Mouse (Mus musculus): ENCODE results near the gene Ctnnbl1.

The Ctnnbl1 gene
- long read RNA-seq, experiment 1, transcript Ctnnbl1-201 (16 exons, 2,442 nt): major isoform, 27 of 37 reads
- long read RNA-seq, experiment 1, partial matches to known transcripts: 2 of 37 reads
- long read RNA-seq, experiment 1, other reads (novel, unspliced or antisense): 8 of 37 reads
- long read RNA-seq, experiment 2, transcript Ctnnbl1-201 (16 exons, 2,442 nt): major isoform, 46 of 54 reads
- long read RNA-seq, experiment 2, partial matches to known transcripts: 1 of 54 reads
- long read RNA-seq, experiment 2, other reads (novel, unspliced or antisense): 7 of 54 reads

DNA sequence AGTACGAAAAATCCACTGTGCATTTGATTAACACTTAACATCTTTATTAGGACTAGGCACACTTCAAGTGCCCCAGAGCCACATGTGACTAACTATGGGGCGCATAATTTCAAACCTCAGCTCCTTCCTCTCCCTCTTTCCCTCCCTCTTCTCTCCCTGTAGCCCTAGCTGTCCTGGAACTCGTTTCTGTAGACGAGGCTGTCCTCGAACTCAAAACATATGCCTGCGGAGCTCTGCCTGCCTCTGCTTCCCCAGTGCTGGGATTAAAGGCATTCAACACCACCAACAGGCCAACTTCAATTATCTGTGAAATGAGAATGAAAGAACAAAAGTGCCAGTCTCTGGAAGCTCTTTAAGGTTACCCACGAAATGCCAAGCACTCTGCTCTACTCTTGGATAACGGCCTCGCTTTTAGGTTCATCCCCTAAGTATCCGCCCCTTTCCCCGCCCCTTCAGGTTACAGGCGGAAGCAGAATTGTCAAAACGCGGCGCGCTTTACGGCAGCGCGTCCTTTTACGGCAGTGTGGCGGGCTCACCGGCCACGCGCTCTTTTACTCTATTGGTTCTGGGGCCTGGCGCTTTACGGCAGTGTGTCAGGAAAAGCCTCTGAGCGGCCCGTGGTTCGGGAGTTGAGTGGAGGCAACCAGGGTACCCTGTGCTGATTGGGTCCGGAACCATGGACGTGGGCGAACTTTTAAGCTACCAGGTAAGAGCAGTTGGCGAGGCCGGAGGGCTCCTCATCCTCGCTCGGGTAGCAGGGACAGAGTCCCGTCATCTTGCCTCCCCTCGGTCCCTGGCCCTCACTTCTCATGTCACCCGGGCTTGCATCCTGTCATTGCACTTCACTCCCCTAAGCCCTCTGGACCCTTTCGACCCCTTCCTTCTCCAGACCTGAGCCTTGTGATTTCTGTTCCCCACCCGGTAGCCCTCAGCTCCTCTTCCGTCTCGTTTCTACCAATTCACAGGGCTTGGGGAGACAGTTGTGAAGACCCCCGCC is at the start of gene Ctnnbl1:
TSS of gene Ctnnbl1 (plus strand) at position 548 of the 997 bp plus-strand sequence.
- intact Hi-C loops (cut with DNase I): no loop called here

GRCm38 (mm10) chr2:157687506-157687905 is 49.7 kb upstream of the Ctnnbl1 start:
- intact Hi-C loops (cut with DNase I): no loop called here

DNA sequence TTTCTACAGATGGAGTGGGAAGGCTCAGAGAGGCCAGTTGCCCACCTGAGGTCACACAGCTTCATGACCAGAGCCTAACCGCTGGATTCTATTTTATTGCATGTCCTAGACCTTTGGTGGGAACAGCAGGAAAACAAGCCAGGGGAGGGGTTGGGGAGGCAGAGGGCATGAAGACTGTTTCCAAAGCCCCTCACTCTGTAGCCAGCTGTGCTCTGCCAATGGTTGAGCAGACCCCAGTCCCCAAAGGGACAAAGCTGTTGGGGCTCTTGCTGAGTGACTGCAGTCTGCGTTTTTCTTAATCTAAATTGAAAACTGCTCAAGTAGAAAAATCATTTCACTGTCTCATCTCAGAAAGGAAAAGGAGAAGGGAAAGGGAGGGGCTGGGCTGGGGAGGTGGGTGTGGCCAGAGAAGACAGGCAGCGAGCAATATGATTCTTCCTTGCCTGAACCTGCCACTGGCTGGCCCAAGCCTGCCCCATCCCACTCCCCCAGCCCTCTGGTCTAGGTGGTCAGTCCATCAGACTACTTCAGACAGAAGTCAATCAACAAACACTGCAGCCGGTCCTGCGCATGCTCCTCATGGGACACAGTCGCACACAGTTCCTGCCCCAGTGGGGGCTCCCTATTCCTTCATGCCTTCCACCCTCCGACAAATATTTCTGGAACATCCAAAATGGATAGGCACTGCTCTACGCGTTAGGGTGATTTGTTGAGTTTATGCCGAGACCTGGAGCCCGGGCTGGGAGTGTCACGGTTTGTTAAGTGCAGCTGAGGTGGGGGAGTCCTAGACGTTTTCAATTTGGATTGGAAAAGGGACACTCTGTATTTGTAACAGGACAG is 45.7 kb upstream of the Ctnnbl1 start:
- intact Hi-C loops (cut with DNase I): no loop called here

GRCm38 (mm10) chr2:157692365-157692932 is 44.8 kb upstream of the Ctnnbl1 start:
- intact Hi-C loops (cut with DNase I): no loop called here

DNA sequence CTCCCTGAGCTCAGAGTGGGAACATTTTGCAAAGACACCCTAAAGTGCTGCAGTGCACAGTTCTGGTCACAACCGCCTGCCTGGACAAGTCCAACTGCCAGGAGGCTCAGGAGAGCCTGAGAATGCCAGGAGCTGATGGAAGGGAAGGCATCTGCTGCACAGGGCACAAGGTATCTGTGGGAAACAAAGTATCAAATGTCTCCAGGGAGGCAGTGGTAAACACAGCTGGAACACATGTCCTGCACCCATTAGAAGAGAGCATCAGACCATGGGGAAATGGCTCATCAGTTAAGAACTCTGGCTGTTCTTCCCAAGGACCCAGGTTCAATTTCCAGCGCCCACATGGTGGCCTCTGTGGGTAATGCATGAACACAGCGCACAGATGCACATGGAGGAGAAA is 43.6 kb upstream of the Ctnnbl1 start:
- intact Hi-C loops (cut with DNase I): no loop called here

DNA sequence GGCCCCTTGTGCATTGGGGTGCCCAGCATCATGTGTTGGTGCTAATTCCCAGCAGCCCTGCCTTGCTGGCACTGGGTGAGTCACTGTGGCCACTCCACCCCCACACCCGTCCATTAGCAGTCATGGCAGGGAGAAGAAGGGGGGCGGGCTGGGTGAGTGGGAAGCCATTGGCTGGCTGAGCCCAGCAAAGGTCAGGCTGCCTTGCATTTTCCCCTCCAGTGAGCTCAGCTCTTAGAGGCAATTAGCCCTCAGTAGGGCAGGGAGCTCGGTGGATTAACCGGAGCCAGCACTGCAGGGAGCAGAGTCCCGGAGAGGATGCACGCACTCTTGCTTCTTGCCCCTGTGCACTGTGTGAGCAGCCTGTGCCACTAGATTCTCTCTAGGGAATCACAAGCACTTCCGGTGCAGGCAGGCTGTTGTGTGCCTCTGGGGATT is 40.9 kb upstream of the Ctnnbl1 start:
- intact Hi-C loops (cut with DNase I): no loop called here

GRCm38 (mm10) chr2:157703155-157703554 is 34.0 kb upstream of the Ctnnbl1 start:
- intact Hi-C loops (cut with DNase I): no loop called here

- intact Hi-C loops (cut with DNase I): no loop called here
Measured at GRCm38 (mm10) chr2:157704991-157705776, 32.0 kb upstream of the Ctnnbl1 start.

GRCm38 (mm10) chr2:157705777-157706158 is 31.4 kb upstream of the Ctnnbl1 start:
- intact Hi-C loops (cut with DNase I): no loop called here

DNA sequence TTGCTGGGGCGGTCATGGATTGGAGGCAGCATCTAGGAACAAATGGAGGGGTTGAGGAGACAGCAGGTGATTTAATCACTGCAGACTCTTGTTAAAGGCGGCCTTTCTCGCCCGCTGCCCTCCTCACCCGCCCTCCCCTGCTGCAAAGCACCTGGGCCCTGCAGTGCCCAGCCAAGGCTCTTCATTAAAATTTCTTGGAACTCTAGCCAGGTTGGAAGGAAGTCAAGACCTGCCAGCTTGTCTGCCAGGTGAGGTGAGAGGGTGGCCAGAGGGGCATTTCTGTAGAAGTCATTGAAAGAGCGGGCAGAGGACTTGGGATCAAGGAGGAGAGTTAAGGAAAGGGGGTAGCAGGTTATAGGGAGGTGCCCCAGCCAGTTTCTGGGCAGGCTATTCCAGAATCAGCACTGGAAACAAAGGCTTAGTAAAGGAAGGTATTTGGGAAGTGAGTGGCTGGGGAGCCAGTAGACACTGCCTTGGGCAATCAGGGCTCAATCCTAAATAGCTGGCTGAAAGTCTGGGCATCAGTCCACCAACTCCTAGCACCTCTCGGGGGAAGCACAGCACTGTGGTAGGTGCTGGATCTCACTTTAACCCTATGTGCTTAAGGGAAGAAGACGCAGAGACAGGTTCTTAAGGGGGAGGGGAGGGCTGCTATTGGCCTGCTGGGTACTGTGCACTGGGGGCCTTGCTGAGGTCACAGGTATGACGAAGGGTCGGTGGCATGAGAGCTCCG is 29.8 kb upstream of the Ctnnbl1 start:
- intact Hi-C loops (cut with DNase I): no loop called here

DNA sequence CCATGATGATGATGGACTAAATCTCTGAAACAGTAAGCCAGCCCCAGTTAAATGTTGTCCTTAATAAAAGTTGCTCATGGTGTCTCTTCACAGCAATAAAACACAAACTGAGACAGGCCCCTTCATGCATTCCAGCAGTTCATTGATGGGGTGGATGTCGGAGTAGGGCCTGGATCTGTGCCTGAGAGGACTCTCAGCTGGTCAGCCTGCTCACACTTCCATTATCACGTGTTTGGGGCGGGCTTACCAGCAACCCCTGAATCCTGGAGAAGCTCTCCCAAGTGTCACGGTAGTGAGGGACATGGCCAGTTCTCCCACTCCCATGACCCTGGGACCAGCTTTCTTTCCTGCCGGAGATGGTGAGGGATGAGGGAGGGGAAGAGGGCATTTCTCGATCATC is 24.5 kb upstream of the Ctnnbl1 start:
- intact Hi-C loops (cut with DNase I): no loop called here

- intact Hi-C loops (cut with DNase I): no loop called here
Measured at GRCm38 (mm10) chr2:157715586-157716191, 21.5 kb upstream of the Ctnnbl1 start.

DNA sequence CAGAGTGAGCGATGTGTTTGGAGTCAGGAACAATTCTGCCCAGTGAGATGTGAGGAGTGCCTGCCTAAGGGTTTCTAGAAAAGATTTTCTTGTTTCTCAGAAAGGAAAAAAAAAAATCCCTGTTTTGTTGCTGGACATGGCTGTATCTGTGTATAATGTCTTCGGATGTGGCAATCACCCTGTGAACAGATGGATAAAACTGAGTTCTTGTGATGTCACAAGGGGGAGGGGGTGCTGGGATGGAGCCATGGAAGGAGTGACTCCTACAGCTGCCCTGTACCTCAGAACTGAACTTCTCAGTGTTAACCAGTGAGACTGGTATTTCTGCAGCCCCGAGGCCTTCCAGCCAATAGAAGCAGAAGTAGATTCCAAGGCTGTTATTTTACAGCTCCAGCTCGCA is 18.8 kb upstream of the Ctnnbl1 start:
- intact Hi-C loops (cut with DNase I): no loop called here

DNA sequence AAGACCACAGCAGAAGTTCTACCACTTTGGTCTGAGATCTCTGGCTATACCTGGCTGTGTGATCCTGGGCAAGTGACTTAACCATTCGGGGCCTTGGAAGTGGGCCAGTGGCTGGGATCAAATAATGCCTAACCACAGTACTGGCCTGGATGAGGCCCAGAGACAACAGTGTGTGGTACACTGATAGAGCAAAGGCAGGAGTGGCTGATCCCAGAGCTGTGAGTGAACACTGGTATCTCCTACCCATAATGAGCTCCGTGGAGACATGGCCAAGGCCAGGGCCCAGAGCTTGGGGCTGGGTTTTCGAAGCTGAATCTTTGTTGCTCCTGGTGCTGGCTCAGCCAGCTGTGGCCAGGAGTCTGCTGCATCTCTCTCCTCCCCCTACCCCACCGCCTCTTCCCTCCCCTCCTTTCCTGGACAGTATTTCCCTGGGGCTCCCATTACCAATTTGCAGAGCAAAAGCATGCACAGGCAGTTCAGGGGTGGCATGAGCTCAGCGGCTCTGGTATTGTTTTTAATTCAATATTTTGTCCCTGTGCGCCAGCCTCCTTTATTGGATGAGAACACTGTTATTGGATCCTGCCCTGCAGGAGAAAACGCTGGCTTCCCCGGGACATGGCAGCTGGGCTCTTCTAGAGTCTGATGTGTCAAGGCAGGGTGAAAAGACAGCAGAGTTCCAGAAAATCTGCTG is 13.2 kb upstream of the Ctnnbl1 start:
- intact Hi-C loops (cut with DNase I): no loop called here

DNA sequence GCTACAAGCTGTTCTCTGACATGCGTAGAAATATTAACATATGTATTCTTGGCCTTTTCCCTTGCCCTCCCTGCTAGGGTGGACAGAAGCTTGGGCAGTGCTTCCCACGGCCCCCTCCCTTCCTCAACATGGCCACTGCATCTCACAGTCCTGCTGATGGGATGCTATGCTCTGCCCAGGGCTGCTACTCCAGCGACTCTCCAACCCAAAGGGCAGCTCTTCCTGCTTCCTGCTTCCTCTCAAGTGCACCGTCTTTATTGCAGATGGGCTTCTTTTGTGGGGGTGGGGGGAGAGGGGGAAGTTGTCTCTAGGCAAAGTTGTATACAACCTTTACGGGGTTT is 12.7 kb upstream of the Ctnnbl1 start:
- intact Hi-C loops (cut with DNase I): no loop called here

GRCm38 (mm10) chr2:157744619-157745018 is 7.4 kb downstream of the Ctnnbl1 start:
- intact Hi-C loops (cut with DNase I): no loop called here

DNA sequence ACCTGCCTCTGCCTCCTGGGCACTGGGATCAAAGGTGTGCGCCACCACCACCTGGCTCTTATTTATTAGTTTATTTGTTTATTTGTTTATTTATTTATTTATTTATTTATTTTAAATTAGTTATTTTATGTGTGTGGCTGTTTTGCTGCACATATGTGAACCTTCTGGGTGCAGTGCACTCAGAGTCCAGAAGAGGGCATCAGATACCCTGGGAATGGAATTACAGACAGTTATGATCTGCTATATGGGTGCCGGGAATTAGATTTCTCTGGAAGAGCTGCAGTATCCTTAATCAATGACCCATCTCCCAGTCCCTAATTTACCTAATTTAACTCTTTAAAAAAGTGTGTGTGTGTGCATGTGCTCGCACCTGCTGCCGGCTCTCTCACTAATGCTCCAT is 8.5 kb downstream of the Ctnnbl1 start:
- intact Hi-C loops (cut with DNase I): no loop called here

DNA sequence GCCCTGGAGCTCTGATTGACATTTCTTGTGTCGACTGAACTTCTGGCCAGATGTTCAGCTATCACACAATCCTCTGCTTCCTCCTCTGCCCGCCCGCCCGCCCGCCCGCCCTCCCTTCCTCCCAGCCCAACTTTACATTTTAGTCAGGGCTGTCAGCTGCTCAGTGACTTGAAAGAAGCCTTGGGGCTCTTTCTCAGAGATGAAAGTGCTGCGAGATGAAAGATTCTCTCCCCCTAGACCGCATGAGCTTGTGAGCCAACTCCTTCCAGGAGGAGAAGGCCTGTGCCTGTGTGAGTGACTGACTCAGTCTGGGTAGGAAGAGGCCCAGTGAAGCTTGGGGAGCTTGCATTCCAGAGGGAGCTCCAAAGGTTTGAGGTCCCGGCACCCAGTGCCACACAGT is 9.4 kb downstream of the Ctnnbl1 start:
- intact Hi-C loops (cut with DNase I): no loop called here

- intact Hi-C loops (cut with DNase I): no loop called here
Measured at GRCm38 (mm10) chr2:157747989-157748388, 10.8 kb downstream of the Ctnnbl1 start.

Data from adrenal gland (tissue).